Mouse (Mus musculus): ENCODE measurements at regions not wholly inside any gene's neighbourhood (a gene's known extent, or its start where the extent isn't known, plus 50 kb on each side); places are given as distances from the start of the nearest gene placed in this dataset.

- Histone ChIP-seq H3K4me3 (ENCODE audit: insufficient read depth, low read length) (no peak overlapping the region), H3K27ac (ENCODE audit: insufficient read depth, low read length) (no peak overlapping the region), H3K4me1 (ENCODE audit: control insufficient read depth, insufficient read depth, low read length) (no peaks in the 10 kb centered on the region; the same call in 1 of the 2 replicates)
- TF ChIP-seq CTCF (IDR thresholded peaks at IDR 0.05; ENCODE audit: extremely low read depth, insufficient read depth, low read length) (no peak), POLR2A (IDR thresholded peaks at IDR 0.05; ENCODE audit: extremely low read depth, insufficient read depth, low read length) (no peak)
Observed at GRCm38 (mm10) chr7:124704163-124704824, 721.6 kb downstream of the Hs3st4 start.

DNA sequence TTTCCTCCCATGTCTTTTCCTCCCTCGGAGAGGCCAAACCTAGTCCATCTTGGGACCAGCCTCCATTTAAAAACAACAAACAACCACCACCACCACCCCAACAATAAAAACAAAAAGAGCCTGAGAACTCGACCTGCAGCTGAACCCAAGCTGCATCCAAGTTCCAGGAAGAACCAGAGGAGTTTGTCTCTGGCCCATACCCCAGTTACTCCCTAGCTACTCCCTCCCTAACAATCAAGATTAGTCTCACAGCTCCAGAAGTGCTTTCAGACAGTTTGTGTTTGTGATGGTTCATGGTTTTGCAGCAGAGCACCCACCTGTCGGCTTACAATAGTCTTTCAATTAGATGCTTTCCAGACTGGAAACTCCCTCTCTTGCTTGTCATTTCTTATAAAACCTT is 724.5 kb downstream of the Hs3st4 start:
- H3K4me1 ChIP-seq (ENCODE audit: control insufficient read depth, insufficient read depth, low read length), result peaks cover 1% of the 10 kb centered on the region; the same call in 1 of the 2 replicates
- H3K4me3 ChIP-seq (ENCODE audit: insufficient read depth, low read length), result no peak overlapping the region
- TF ChIP-seq CTCF (IDR thresholded peaks at IDR 0.05; ENCODE audit: extremely low read depth, insufficient read depth, low read length), result no peak
- TF ChIP-seq POLR2A (IDR thresholded peaks at IDR 0.05; ENCODE audit: extremely low read depth, insufficient read depth, low read length), result no peak

GRCm38 (mm10) chr7:124708771-124709485 is 726.3 kb downstream of the Hs3st4 start:
- H3K4me1 ChIP-seq (ENCODE audit: control insufficient read depth, insufficient read depth, low read length), result peaks cover 1% of the 10 kb centered on the region; the same call in 1 of the 2 replicates
- no peak overlapping the region for H3K4me3 ChIP-seq (ENCODE audit: insufficient read depth, low read length)
- TF ChIP-seq CTCF (IDR thresholded peaks at IDR 0.05; ENCODE audit: extremely low read depth, insufficient read depth, low read length) (no peak), POLR2A (IDR thresholded peaks at IDR 0.05; ENCODE audit: extremely low read depth, insufficient read depth, low read length) (no peak)
- H3K27ac ChIP-seq (ENCODE audit: insufficient read depth, low read length), result no peak overlapping the region

More for the DNA sequence above, 724.5 kb downstream of the Hs3st4 start:
- no peak overlapping the region for H3K27ac ChIP-seq (ENCODE audit: insufficient read depth, low read length)

DNA sequence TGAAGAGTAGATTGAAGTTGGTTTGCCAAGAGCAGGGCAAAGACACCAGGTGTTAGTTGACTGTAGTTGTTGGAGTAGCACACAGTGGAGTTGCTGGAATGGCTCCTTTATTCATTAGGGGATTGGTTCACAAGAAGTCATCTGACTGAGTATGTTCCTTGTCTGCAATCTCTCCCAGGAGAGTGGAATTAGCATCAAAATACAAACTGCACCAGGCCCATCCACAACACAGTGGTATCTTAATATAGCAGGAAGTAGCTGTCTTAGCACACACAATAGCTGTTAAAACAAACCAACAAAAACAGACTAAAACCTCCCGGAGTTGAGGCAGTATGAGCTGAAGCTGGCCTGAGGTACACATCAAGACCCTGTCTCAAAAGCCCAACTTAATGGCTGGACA is 723.5 kb upstream of the Kdm8 start:
- Histone ChIP-seq H3K4me3 (ENCODE audit: insufficient read depth, low read length) (no peak overlapping the region), H3K4me1 (ENCODE audit: control insufficient read depth, insufficient read depth, low read length) (no peaks in the 10 kb centered on the region), H3K27ac (ENCODE audit: insufficient read depth, low read length) (no peak overlapping the region)
- TF ChIP-seq CTCF (IDR thresholded peaks at IDR 0.05; ENCODE audit: extremely low read depth, insufficient read depth, low read length), result no peak
- TF ChIP-seq POLR2A (IDR thresholded peaks at IDR 0.05; ENCODE audit: extremely low read depth, insufficient read depth, low read length), result no peak

- H3K4me3 ChIP-seq (ENCODE audit: insufficient read depth, low read length), result no peak overlapping the region
- 0 out of 2 replicates have a peak, but pooled peaks cover 2% of the 10 kb centered on the region for H3K4me1 ChIP-seq (ENCODE audit: control insufficient read depth, insufficient read depth, low read length)
- TF ChIP-seq CTCF (IDR thresholded peaks at IDR 0.05; ENCODE audit: extremely low read depth, insufficient read depth, low read length) (no peak), POLR2A (IDR thresholded peaks at IDR 0.05; ENCODE audit: extremely low read depth, insufficient read depth, low read length) (no peak)
- H3K27ac ChIP-seq (ENCODE audit: insufficient read depth, low read length), result 0 out of 2 replicates have a peak overlapping the region, but pooled peaks have one; percentile 35
Observed at GRCm38 (mm10) chr7:124742086-124742485, 702.4 kb upstream of the Kdm8 start.

DNA sequence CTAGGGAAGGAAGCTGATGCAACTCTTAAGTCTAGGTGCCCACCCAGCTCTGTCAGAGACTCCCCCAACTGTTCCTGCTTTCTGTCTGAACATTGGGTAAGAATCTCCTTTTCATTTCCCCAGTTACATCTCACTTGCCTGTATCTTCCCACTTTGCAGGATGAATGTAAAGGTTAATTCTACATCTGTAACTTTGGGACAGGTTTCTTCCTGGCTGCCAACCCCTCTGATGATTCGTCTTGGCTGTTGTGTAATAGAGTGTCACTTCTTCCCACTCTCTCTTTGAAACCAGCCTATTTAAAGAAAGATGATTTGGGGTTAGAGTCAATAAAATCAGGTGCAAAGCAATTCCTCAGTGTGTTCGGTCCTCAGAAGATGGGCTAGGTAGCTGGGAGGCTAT is 698.2 kb upstream of the Kdm8 start:
- no peak overlapping the region for H3K4me3 ChIP-seq (ENCODE audit: insufficient read depth, low read length)
- TF ChIP-seq POLR2A (IDR thresholded peaks at IDR 0.05; ENCODE audit: extremely low read depth, insufficient read depth, low read length) (no peak), CTCF (IDR thresholded peaks at IDR 0.05; ENCODE audit: extremely low read depth, insufficient read depth, low read length) (no peak)
- peak overlapping the region; percentile 71; the same call in 1 of the 2 replicates for H3K27ac ChIP-seq (ENCODE audit: insufficient read depth, low read length)
- H3K4me1 ChIP-seq (ENCODE audit: control insufficient read depth, insufficient read depth, low read length), result 0 out of 2 replicates have a peak, but pooled peaks cover 2% of the 10 kb centered on the region

DNA sequence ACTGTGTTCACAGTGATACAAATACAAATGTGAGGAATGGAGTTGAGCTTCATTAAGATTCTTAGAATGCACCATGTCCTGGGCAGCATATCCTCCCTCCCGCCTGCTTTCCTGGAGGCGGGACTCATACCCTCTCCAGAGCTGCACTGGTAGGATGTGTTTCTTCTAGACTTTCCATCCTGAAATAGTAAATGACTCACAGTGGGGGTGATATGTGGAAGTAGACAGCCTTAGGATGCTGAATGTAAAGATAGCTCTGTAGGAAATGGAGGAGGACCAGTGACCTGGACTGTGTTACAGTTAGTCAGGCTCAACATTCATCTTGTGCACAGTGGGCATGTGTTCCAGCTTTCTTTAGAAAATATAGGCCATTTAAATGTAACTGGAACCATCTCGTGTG is 696.1 kb upstream of the Kdm8 start:
- H3K4me1 ChIP-seq (ENCODE audit: control insufficient read depth, insufficient read depth, low read length), result 0 out of 2 replicates have a peak, but pooled peaks cover 2% of the 10 kb centered on the region
- no peak for TF ChIP-seq CTCF (IDR thresholded peaks at IDR 0.05; ENCODE audit: extremely low read depth, insufficient read depth, low read length)
- no peak for TF ChIP-seq POLR2A (IDR thresholded peaks at IDR 0.05; ENCODE audit: extremely low read depth, insufficient read depth, low read length)
- no peak overlapping the region for H3K4me3 ChIP-seq (ENCODE audit: insufficient read depth, low read length)
- 0 out of 2 replicates have a peak overlapping the region, but pooled peaks have one; percentile 16 for H3K27ac ChIP-seq (ENCODE audit: insufficient read depth, low read length)

- H3K27ac ChIP-seq (ENCODE audit: insufficient read depth, low read length), result no peak overlapping the region
- H3K4me3 ChIP-seq (ENCODE audit: insufficient read depth, low read length), result no peak overlapping the region
- TF ChIP-seq CTCF (IDR thresholded peaks at IDR 0.05; ENCODE audit: extremely low read depth, insufficient read depth, low read length) (no peak), POLR2A (IDR thresholded peaks at IDR 0.05; ENCODE audit: extremely low read depth, insufficient read depth, low read length) (no peak)
- H3K4me1 ChIP-seq (ENCODE audit: control insufficient read depth, insufficient read depth, low read length), result peaks cover 2% of the 10 kb centered on the region; the same call in 1 of the 2 replicates
Observed at GRCm38 (mm10) chr7:124759084-124759483, 685.4 kb upstream of the Kdm8 start.

DNA sequence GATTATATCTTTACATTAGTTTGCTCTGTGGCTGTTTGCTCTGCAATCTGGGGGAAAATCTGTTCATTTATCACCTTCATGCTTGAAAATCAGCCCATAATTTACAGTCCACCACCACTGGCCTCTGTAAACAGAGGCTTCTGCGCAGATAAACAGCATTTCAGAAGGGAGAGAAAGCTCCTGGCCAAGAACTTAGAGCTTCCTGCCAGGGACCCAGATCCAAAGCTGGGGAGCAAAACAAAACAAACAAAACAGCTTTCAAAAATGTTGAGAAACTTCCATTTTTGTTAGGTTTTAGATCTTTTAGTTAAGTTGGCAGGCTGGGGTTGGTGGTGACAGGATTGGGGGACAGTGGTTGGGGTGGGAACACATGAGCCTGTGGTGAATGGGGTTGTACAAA is 666.7 kb upstream of the Kdm8 start:
- Histone ChIP-seq H3K4me3 (ENCODE audit: insufficient read depth, low read length) (no peak overlapping the region), H3K27ac (ENCODE audit: insufficient read depth, low read length) (no peak overlapping the region), H3K4me1 (ENCODE audit: control insufficient read depth, insufficient read depth, low read length) (no peaks in the 10 kb centered on the region)
- TF ChIP-seq POLR2A (IDR thresholded peaks at IDR 0.05; ENCODE audit: extremely low read depth, insufficient read depth, low read length), result no peak
- no peak for TF ChIP-seq CTCF (IDR thresholded peaks at IDR 0.05; ENCODE audit: extremely low read depth, insufficient read depth, low read length)

Data from cortical plate, adult 2 months (tissue).